Mouse (Mus musculus) spleen, adult 2 months (tissue): Measurements from ENCODE around the gene Pax5.

Experiments
- CTCF ChIP-seq: fragments of 200-500 bp; IDR thresholded peaks from 2 replicates; pipeline ENCODE4 v1.5.1; 2011; ENCODE audit warnings: mild to moderate bottlenecking, inconsistent platforms; ENCODE audit not compliant: insufficient read depth, insufficient read length, insufficient replicate concordance; ENCODE audit errors: extremely low read depth
- POLR2A ChIP-seq: fragments of 200-500 bp; IDR thresholded peaks from 2 replicates; pipeline ENCODE4 v1.6.1; 2011; ENCODE audit warnings: low read depth, low read length, inconsistent platforms

GRCm38 (mm10) chr4:44705151-44705550, 5.1 kb downstream of the Pax5 start:
- TF ChIP-seq CTCF: no peak
- peak; percentile 14; the same call in 1 of the 2 replicates for TF ChIP-seq POLR2A
